Mouse (Mus musculus) hindbrain, postnatal 0 days (tissue): Measurements from ENCODE around the gene Cdc37. TPM values are rescaled to one million over a fixed set of nuclear protein-coding genes. Genes with fewer than 3 reads are reported as not detected.
A peak's percentile ranks its signal among the peaks of the same experiment; 100 is the strongest.

Experiments
- ATAC-seq: fragments of 200-750 bp; cut with Nextera tagmentation; 2 replicates; pipeline ENCODE4 v1.8.0; 2017; ENCODE audit warnings: mild to moderate bottlenecking, moderate TSS enrichment, moderate library complexity
- DNase-seq: peaks from one replicate; pipeline ENCODE4 v3.0.0-alpha.2; 2015; ENCODE audit warnings: low spot score
- H3K27ac ChIP-seq: fragments of 300-500 bp; sonication (generic); 2 replicates; pipeline ENCODE4 v1.5.1; 2014; ENCODE audit warnings: mild to moderate bottlenecking
- H3K27me3 ChIP-seq: fragments of 300-500 bp; sonication (generic); 2 replicates; pipeline ENCODE4 v1.6.1; 2014; ENCODE audit warnings: low read length, mixed read lengths; ENCODE audit not compliant: insufficient read depth
- H3K36me3 ChIP-seq: fragments of 300-500 bp; sonication (generic); 2 replicates; pipeline ENCODE4 v1.6.1; 2014; ENCODE audit warnings: low read length, mixed read lengths; ENCODE audit not compliant: insufficient read depth
- H3K4me1 ChIP-seq: fragments of 300-500 bp; sonication (generic); 2 replicates; pipeline ENCODE4 v1.6.1; 2014; ENCODE audit warnings: antibody characterized with exemption, low read length, mixed read lengths; ENCODE audit not compliant: insufficient read depth
- H3K4me2 ChIP-seq: fragments of 300-500 bp; sonication (generic); 2 replicates; pipeline ENCODE4 v1.6.1; 2014; ENCODE audit warnings: low read depth, mild to moderate bottlenecking, low read length, moderate library complexity, mixed read lengths
- H3K4me3 ChIP-seq: fragments of 300-500 bp; sonication (generic); 2 replicates; pipeline ENCODE4 v1.5.1; 2014; ENCODE audit warnings: low read length
- H3K9ac ChIP-seq: fragments of 300-500 bp; sonication (generic); replicated peaks from 2 replicates; pipeline ENCODE4 v1.6.1; 2014; ENCODE audit warnings: mild to moderate bottlenecking, low read length, moderate library complexity, mixed read lengths
- H3K9me3 ChIP-seq: fragments of 300-500 bp; sonication (generic); 2 replicates; pipeline ENCODE4 v1.6.1; 2016; ENCODE audit warnings: low read length, mixed read lengths
- CTCF ChIP-seq: IDR thresholded peaks from 2 replicates; pipeline ENCODE4 v1.5.1; 2016; ENCODE audit warnings: antibody characterized with exemption, control low read depth, low read depth
- WGBS: fragments of 180-500 bp; shearing (Covaris S2); extraction: QIAGEN DNeasy Blood & Tissue Kit; methylation state at CpG from one replicate; pipeline ENCODE4 v1.1.7; 2014; 5-methylcytosine and 5-hydroxymethylcytosine counted together
- polyA plus RNA-seq: library from polyadenylated mRNA; unstranded; fragments of >200 nt; fragmentation: Nextera tagmentation; extraction: Ambion mirVana; gene quantifications from 2 replicates; pipeline ENCODE4 v1.2.1, GENCODE M21; 2015
- total RNA-seq: library from RNA; depleted of rRNA; stranded (reverse); fragments of >200 nt; gene quantifications from 2 replicates; pipeline ENCODE4 v1.2.3, GENCODE M21; 2014; rRNA removed

Cdc37 gene
- total and polyA plus RNA-seq, 2 experiments from 2014 or later = 20.1 to 173 TPM

- TF ChIP-seq CTCF = no peak
- 2% methylated on average over 24 of the region's 24 CpGs for WGBS
- Histone ChIP-seq H3K27ac (peak overlapping the region; percentile 88), H3K9me3 (no peaks in the 10 kb centered on the region), H3K4me2 (peak overlapping the region; percentile 70), H3K9ac (peak overlapping the region; percentile 70), H3K4me3 (peak overlapping the region; percentile 64), H3K27me3 (no peaks in the 10 kb centered on the region), H3K36me3 (peaks cover 28% of the 10 kb centered on the region), H3K4me1 (peaks cover 8% of the 10 kb centered on the region)
- DNase-seq (no peak), ATAC-seq (peak; percentile 5; the same call in 1 of the 2 replicates)
These were observed 58.6 kb downstream of the Cdc37 start for GRCm38 (mm10) chr9:21090972-21091706.

DNA sequence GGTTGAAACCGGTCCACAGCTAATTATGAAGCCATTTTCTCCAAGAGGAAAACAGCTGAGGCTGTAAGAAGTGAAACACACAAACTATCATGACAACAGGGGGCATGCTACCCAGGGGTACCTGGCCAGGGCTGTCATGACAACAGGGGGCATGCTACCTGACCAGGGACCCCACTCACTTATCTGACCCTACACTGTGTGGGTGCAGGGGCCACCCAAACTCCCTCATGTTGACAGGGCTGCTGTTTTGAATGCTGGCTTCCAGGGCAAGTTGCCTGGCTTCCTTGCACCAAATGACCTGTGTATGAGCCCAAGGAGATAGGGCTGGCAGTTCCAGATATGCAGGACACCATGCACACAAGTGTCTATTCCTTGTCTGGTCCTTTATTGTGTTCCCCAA lies 59.2 kb downstream of the Cdc37 start:
- no peak for DNase-seq
- Histone ChIP-seq H3K4me3 (peak overlapping the region; percentile 64), H3K4me2 (peak overlapping the region; percentile 70), H3K36me3 (peaks cover 31% of the 10 kb centered on the region), H3K9ac (peak overlapping the region; percentile 70), H3K27me3 (no peaks in the 10 kb centered on the region), H3K9me3 (no peaks in the 10 kb centered on the region), H3K27ac (no peak overlapping the region), H3K4me1 (peaks cover 8% of the 10 kb centered on the region)
- WGBS = 84% methylated on average over 1 of the region's 1 CpGs
- no peak for TF ChIP-seq CTCF
- ATAC-seq = no peak

DNA sequence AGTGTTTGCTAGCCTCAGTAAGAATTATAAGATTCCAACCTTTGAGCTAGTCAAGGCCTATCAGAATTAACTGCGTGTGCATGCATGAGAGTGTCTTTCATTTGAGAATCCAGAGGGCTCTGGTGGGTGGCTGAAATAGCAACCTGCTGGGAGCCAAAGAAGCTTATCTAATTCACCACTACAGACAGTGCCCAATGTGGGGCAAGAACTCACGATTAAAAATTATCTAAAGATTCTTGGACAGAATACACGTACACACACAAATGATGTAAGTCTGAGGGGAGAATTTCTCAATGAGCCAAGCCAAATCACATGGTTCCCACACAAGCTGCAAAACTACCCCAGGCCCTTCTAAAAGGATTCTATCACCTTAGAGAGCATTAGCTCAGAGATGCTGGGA lies 66.5 kb downstream of the Cdc37 start:
- WGBS = 80% methylated on average over 3 of the region's 3 CpGs
- Histone ChIP-seq H3K4me2 (no peak overlapping the region), H3K9me3 (no peaks in the 10 kb centered on the region), H3K4me3 (no peak overlapping the region), H3K4me1 (no peaks in the 10 kb centered on the region), H3K27me3 (no peaks in the 10 kb centered on the region), H3K9ac (no peak overlapping the region), H3K36me3 (peaks cover 66% of the 10 kb centered on the region), H3K27ac (no peak overlapping the region)
- ATAC-seq (no peak), DNase-seq (no peak)
- TF ChIP-seq CTCF = no peak

Other genes with a start within 250 kb of the Cdc37 start
- gene Dnmt1, start 190.1 kb downstream of the Cdc37 start, total RNA-seq = 78.2 and 86.5 TPM in 2 replicates
- 36.1 and 36.2 TPM in 2 replicates for gene Dnmt1, start 190.1 kb downstream of the Cdc37 start, polyA plus RNA-seq
- gene S1pr2, start 173.2 kb downstream of the Cdc37 start, total RNA-seq = 3.4 and 6.0 TPM in 2 replicates
- gene S1pr2, start 173.2 kb downstream of the Cdc37 start, polyA plus RNA-seq = 6.9 and 8.5 TPM in 2 replicates
- gene Mrpl4, start 147.2 kb downstream of the Cdc37 start, total RNA-seq = 104 and 107 TPM in 2 replicates
- gene Mrpl4, start 147.2 kb downstream of the Cdc37 start, polyA plus RNA-seq = 117 and 124 TPM in 2 replicates
- 4.3 and 5.0 TPM in 2 replicates for gene Icam1, start 134.0 kb downstream of the Cdc37 start, total RNA-seq
- gene Icam1, start 134.0 kb downstream of the Cdc37 start, polyA plus RNA-seq = 3.8 and 4.4 TPM in 2 replicates
- gene Icam4, start 120.6 kb downstream of the Cdc37 start, total RNA-seq = not detected in 2 replicates
- gene Icam4, start 120.6 kb downstream of the Cdc37 start, polyA plus RNA-seq = 0.15 TPM in 1 of 2 replicates, not detected in the other
- 9.1 and 9.7 TPM in 2 replicates for gene Icam5, start 117.9 kb downstream of the Cdc37 start, total RNA-seq
- gene Icam5, start 117.9 kb downstream of the Cdc37 start, polyA plus RNA-seq = 3.6 and 3.7 TPM in 2 replicates
- gene Zglp1, start 82.9 kb downstream of the Cdc37 start, total RNA-seq = 1.1 and 2.2 TPM in 2 replicates
- gene Zglp1, start 82.9 kb downstream of the Cdc37 start, polyA plus RNA-seq = 0.16 TPM in 1 of 2 replicates, not detected in the other
- gene Gm49373, start 76.9 kb downstream of the Cdc37 start, total RNA-seq = 0.50 and 0.73 TPM in 2 replicates
- 0.37 and 0.48 TPM in 2 replicates for gene Gm49373, start 76.9 kb downstream of the Cdc37 start, polyA plus RNA-seq
- gene Fdx1l, start 76.4 kb downstream of the Cdc37 start, total RNA-seq = 70.9 and 95.6 TPM in 2 replicates
- gene Fdx1l, start 76.4 kb downstream of the Cdc37 start, polyA plus RNA-seq = 83.9 and 86.5 TPM in 2 replicates
- gene Gm38431, start 58.0 kb downstream of the Cdc37 start, total RNA-seq = 0.11 and 2.7 TPM in 2 replicates
- gene Gm38431, start 58.0 kb downstream of the Cdc37 start, polyA plus RNA-seq = 0.16 and 0.96 TPM in 2 replicates
- gene Raver1, start 58.0 kb downstream of the Cdc37 start, total RNA-seq = 43.2 and 51.9 TPM in 2 replicates
- 19.7 and 21.7 TPM in 2 replicates for gene Raver1, start 58.0 kb downstream of the Cdc37 start, polyA plus RNA-seq
- 10.8 and 15.4 TPM in 2 replicates for gene Tyk2, start 18.7 kb downstream of the Cdc37 start, total RNA-seq
- 5.7 and 6.2 TPM in 2 replicates for gene Tyk2, start 18.7 kb downstream of the Cdc37 start, polyA plus RNA-seq
- gene Pde4a, start 15.7 kb upstream of the Cdc37 start, total RNA-seq = 41.3 and 45.0 TPM in 2 replicates
- 46.4 and 47.7 TPM in 2 replicates for gene Pde4a, start 15.7 kb upstream of the Cdc37 start, polyA plus RNA-seq
- gene Keap1, start 89.4 kb upstream of the Cdc37 start, total RNA-seq = 74.9 and 98.9 TPM in 2 replicates
- 59.4 and 60.9 TPM in 2 replicates for gene Keap1, start 89.4 kb upstream of the Cdc37 start, polyA plus RNA-seq
- gene S1pr5, start 98.5 kb upstream of the Cdc37 start, total RNA-seq = 4.9 and 8.2 TPM in 2 replicates
- gene S1pr5, start 98.5 kb upstream of the Cdc37 start, polyA plus RNA-seq = 2.9 and 3.1 TPM in 2 replicates
- 24.8 and 38.6 TPM in 2 replicates for gene Atg4d, start 115.3 kb upstream of the Cdc37 start, total RNA-seq
- 32.1 and 35.5 TPM in 2 replicates for gene Atg4d, start 115.3 kb upstream of the Cdc37 start, polyA plus RNA-seq
- gene Kri1, start 138.0 kb upstream of the Cdc37 start, total RNA-seq = 14.8 and 15.3 TPM in 2 replicates
- 10.9 and 11.8 TPM in 2 replicates for gene Kri1, start 138.0 kb upstream of the Cdc37 start, polyA plus RNA-seq
- gene Cdkn2d, start 141.4 kb upstream of the Cdc37 start, total RNA-seq = 115 and 123 TPM in 2 replicates
- gene Cdkn2d, start 141.4 kb upstream of the Cdc37 start, polyA plus RNA-seq = 134 and 142 TPM in 2 replicates
- gene Ap1m2, start 162.4 kb upstream of the Cdc37 start, total RNA-seq = 2.5 and 7.0 TPM in 2 replicates
- gene Ap1m2, start 162.4 kb upstream of the Cdc37 start, polyA plus RNA-seq = 3.8 and 3.9 TPM in 2 replicates
- gene Slc44a2, start 170.7 kb upstream of the Cdc37 start, total RNA-seq = 58.5 and 68.0 TPM in 2 replicates
- 52.6 and 58.8 TPM in 2 replicates for gene Slc44a2, start 170.7 kb upstream of the Cdc37 start, polyA plus RNA-seq
- gene Ilf3, start 217.9 kb upstream of the Cdc37 start, total RNA-seq = 89.5 and 108 TPM in 2 replicates
- 174 and 184 TPM in 2 replicates for gene Ilf3, start 217.9 kb upstream of the Cdc37 start, polyA plus RNA-seq